Mouse (Mus musculus) thymus, adult 2 months (tissue): ENCODE measurements around the gene Mup2. TPM values are rescaled to one million over a fixed set of nuclear protein-coding genes. Genes with fewer than 3 reads are reported as not detected.
"Not testable (repeated sequence)": the region's sequence is repeated elsewhere in the genome, so short reads cannot be mapped to it uniquely, and the experiment has no call there.

Experiments
- DNase-seq: peaks from one replicate; pipeline ENCODE4 v3.0.0; 2021
- H3K27ac ChIP-seq: fragments of 200-500 bp; 2 replicates; pipeline ENCODE4 v1.5.1; 2012; ENCODE audit warnings: low read length, control low read depth; ENCODE audit not compliant: control insufficient read depth, insufficient read depth
- H3K27me3 ChIP-seq: fragments of 200-500 bp; 2 replicates; pipeline ENCODE4 v1.6.1; 2012; ENCODE audit warnings: mild to moderate bottlenecking, low read length, moderate library complexity, mixed read lengths; ENCODE audit not compliant: control insufficient read depth, insufficient read depth
- H3K36me3 ChIP-seq: fragments of 200-500 bp; 2 replicates; pipeline ENCODE4 v1.6.1; 2012; ENCODE audit warnings: mild to moderate bottlenecking, low read length, moderate library complexity; ENCODE audit not compliant: control insufficient read depth, insufficient read depth
- H3K4me1 ChIP-seq: fragments of 200-500 bp; replicated peaks from 2 replicates; pipeline ENCODE4 v1.6.1; 2012; ENCODE audit warnings: low read length; ENCODE audit not compliant: control insufficient read depth, insufficient read depth
- H3K4me3 ChIP-seq: fragments of 200-500 bp; 2 replicates; pipeline ENCODE4 v1.5.1; 2012; ENCODE audit warnings: mild to moderate bottlenecking, low read length, control low read depth, moderate library complexity; ENCODE audit not compliant: control insufficient read depth, insufficient read depth
- polyA plus RNA-seq: library from polyadenylated mRNA; depleted of rRNA; stranded (reverse); fragments of >200 nt; gene quantifications from 2 replicates; pipeline ENCODE4 v1.2.3, GENCODE M21; 2012; rRNA removed

Gene Mup2
- polyA plus RNA-seq = not detected in 2 replicates

GRCm38 (mm10) chr4:60154189-60154588 is at the start of gene Mup2:
Mup2 (minus strand) TSS chr4:60154289.
- not testable (repeated sequence) for H3K4me1 ChIP-seq, H3K36me3 ChIP-seq, H3K27me3 ChIP-seq, H3K27ac ChIP-seq, H3K4me3 ChIP-seq, DNase-seq

Other genes starting within 250 kb of the Mup2 start
- gene Slc46a2, start 239.2 kb downstream of the Mup2 start, polyA plus RNA-seq = 19.4 and 28.3 TPM in 2 replicates
- not detected in 2 replicates for gene Mup4, start 193.6 kb downstream of the Mup2 start, polyA plus RNA-seq
- gene Mup6, start 190.0 kb downstream of the Mup2 start, polyA plus RNA-seq = not detected in 2 replicates
- not detected in 2 replicates for gene Mup7, start 83.8 kb downstream of the Mup2 start, polyA plus RNA-seq
- gene Mup8, start 68.3 kb upstream of the Mup2 start, polyA plus RNA-seq = not detected in 2 replicates